Mouse (Mus musculus): ENCODE results near the gene Srsf3. TPM values are rescaled to one million over a fixed set of nuclear protein-coding genes. Genes with fewer than 3 reads are reported as not detected.

Gene Srsf3
- polyA plus RNA-seq, 2 experiments, result 123 to 269 TPM

DNA sequence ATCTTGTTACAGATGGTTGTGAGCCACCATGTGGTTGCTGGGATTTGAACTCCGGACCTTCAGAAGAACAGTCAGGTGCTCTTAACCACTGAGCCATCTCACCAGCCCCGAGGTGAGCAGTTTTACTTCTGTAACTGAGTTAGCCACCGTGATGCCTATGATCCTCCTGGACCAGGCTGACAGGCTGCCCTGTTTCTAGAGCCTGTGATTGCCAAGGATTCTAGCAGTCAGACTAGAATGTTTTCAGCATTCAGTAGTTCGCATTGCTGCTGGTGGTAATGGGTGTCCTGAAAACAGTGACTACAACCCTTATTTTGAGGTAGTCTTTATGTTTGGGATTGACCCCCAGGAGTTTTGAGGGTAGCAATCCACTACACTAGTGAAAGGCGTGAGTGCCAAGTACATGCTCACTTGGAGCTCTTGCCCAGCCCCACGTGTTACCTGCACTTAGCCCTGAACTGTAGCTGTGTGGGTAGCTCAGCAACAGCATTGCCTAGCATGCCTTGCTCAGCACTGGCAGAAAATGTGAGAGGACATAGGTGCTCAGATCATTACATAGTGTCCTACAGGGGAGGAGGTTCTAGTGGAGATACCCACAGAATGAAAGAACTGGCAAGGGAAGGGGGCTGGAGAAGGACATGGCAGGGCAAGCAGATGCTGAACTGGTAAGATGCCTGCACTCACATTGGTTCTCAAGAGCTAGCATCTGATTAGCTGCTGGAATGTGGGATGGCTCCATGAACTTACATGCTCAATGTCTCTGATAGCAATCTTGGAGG, 11.9 kb downstream of the Srsf3 start:
- TF ChIP-seq CTCF (IDR thresholded peaks at IDR 0.05; ENCODE audit: low read depth) (no peak), EP300 (IDR thresholded peaks at IDR 0.05; ENCODE audit: low read depth) (no peak)
- no peak overlapping the region for H3K9ac ChIP-seq (replicated peaks)
- H3K4me3 ChIP-seq (ENCODE audit: insufficient read depth in 1 of 2, low read depth in 2 of 2, low read length in 2 of 2), result no peak overlapping the region
- ATAC-seq (ENCODE audit: insufficient read depth) (no peak), DNase-seq (ENCODE audit: low read depth in 3 of 3, low spot score in 3 of 3) (no peak)
- 85% methylated on average over 6 of the region's 6 CpGs for WGBS (ENCODE audit: insufficient replicate concordance)
- H3K27me3 ChIP-seq (ENCODE audit: control insufficient read depth, insufficient read depth, low read length), result no peaks in the 10 kb centered on the region
- no peak overlapping the region for H3K27ac ChIP-seq
- H3K4me2 ChIP-seq (ENCODE audit: low read depth), result no peak overlapping the region
- H3K36me3 ChIP-seq (replicated peaks; ENCODE audit: control insufficient read depth, insufficient read depth, low read depth), result peaks cover 77% of the 10 kb centered on the region
- H3K9me3 ChIP-seq (ENCODE audit: control insufficient read depth, low read length), result no peaks in the 10 kb centered on the region
- peaks cover 0 to 6% of the 10 kb centered on the region in 2 experiments; a peak in 1 of 4 replicates for H3K4me1 ChIP-seq (replicated peaks; ENCODE audit: control insufficient read depth in 2 of 2, insufficient read depth in 2 of 2, low read length in 1 of 2)

GRCm38 (mm10) chr17:29044925-29045319, 12.5 kb downstream of the Srsf3 start:
- Histone ChIP-seq H3K27me3 (ENCODE audit: control insufficient read depth, insufficient read depth, low read length) (no peaks in the 10 kb centered on the region), H3K9me3 (ENCODE audit: control insufficient read depth, low read length) (no peaks in the 10 kb centered on the region), H3K9ac (replicated peaks) (no peak overlapping the region), H3K4me2 (ENCODE audit: low read depth) (no peak overlapping the region), H3K4me1 (replicated peaks; ENCODE audit: control insufficient read depth in 2 of 2, insufficient read depth in 2 of 2, low read length in 1 of 2) (peaks cover 3 to 8% of the 10 kb centered on the region in 2 experiments; a peak in 2 of 4 replicates), H3K36me3 (replicated peaks; ENCODE audit: control insufficient read depth, insufficient read depth, low read depth) (peaks cover 71% of the 10 kb centered on the region), H3K27ac (no peak overlapping the region), H3K4me3 (ENCODE audit: insufficient read depth in 1 of 2, low read depth in 2 of 2, low read length in 2 of 2) (no peak overlapping the region)
- WGBS (ENCODE audit: insufficient replicate concordance), result 88% methylated on average over 1 of the region's 1 CpGs
- DNase-seq (ENCODE audit: low read depth in 3 of 3, low spot score in 3 of 3), result no peak
- no peak for ATAC-seq (ENCODE audit: insufficient read depth)
- TF ChIP-seq EP300 (IDR thresholded peaks at IDR 0.05; ENCODE audit: low read depth) (no peak), CTCF (IDR thresholded peaks at IDR 0.05; ENCODE audit: low read depth) (peak; percentile 78)

DNA sequence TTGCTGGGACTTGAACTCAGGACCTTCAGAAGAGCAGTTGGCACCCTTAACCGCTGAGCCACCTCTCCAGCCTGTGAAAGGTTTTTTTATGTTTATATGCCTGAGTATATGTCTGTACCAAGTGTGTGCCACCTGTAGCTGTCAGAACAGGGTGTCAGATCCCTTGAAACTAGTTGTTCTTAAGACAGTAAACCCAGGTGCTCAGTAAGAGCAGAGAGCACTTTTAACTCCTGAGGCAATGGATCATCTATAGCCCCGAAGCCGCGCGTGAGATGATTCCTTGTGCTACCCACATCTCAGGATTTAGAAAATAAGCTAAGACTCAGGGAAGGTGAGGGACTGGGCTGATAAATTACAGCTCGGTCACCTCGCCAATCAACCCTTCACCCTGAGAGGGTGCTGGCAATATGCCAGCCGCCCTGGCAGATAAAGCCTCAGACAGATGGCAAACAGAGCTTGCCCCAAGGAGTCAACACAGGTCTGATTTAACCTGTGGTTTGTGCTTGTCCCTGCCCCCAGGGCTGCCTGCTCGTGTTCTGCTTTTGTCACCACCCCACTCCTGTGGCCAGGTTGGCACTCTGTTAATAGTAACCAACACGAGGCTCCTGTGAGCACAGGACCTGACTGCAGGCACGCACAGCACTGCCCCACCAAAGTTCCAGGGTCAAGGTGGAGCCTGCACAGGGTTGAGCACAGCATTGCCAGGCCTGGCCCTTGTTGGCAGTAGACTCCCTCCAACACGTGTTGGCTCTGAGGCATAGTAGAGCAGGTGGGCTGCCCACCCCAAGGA, 13.5 kb downstream of the Srsf3 start:
- Histone ChIP-seq H3K9me3 (ENCODE audit: control insufficient read depth, low read length) (no peaks in the 10 kb centered on the region), H3K4me1 (replicated peaks; ENCODE audit: control insufficient read depth in 2 of 2, insufficient read depth in 2 of 2, low read length in 1 of 2) (peaks cover 3 to 9% of the 10 kb centered on the region in 2 experiments; a peak in 2 of 4 replicates), H3K36me3 (replicated peaks; ENCODE audit: control insufficient read depth, insufficient read depth, low read depth) (peaks cover 61% of the 10 kb centered on the region), H3K27me3 (ENCODE audit: control insufficient read depth, insufficient read depth, low read length) (no peaks in the 10 kb centered on the region), H3K27ac (no peak overlapping the region), H3K9ac (replicated peaks) (no peak overlapping the region), H3K4me2 (ENCODE audit: low read depth) (no peak overlapping the region), H3K4me3 (ENCODE audit: insufficient read depth in 1 of 2, low read depth in 2 of 2, low read length in 2 of 2) (no peak overlapping the region)
- no peak for DNase-seq (ENCODE audit: low read depth in 3 of 3, low spot score in 3 of 3)
- TF ChIP-seq CTCF (IDR thresholded peaks at IDR 0.05; ENCODE audit: low read depth), result no peak
- TF ChIP-seq EP300 (IDR thresholded peaks at IDR 0.05; ENCODE audit: low read depth), result no peak
- 61% methylated on average over 12 of the region's 12 CpGs for WGBS (ENCODE audit: insufficient replicate concordance)
- ATAC-seq (ENCODE audit: insufficient read depth), result no peak

DNA sequence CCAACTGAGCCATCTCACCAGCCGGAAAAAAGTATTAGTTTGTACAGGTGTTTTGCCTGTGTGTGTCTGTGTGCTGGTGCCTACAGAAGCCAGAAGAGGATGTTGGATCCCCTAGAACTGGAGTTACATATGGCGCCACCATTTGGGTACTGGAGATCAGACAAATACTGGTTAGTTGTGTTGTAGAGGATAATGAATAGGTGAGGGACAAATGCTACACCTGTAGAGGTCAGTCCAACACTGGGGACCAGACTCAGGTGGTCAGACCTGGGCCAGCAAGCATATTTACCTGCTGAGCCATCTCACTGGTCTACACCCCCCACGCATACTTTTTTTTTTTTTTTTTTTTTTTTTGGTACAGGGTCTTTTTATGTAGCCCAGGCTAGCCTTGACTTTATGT, 14.4 kb downstream of the Srsf3 start:
- no peak for TF ChIP-seq EP300 (IDR thresholded peaks at IDR 0.05; ENCODE audit: low read depth)
- TF ChIP-seq CTCF (IDR thresholded peaks at IDR 0.05; ENCODE audit: low read depth), result no peak
- ATAC-seq (ENCODE audit: insufficient read depth), result no peak
- WGBS (ENCODE audit: insufficient replicate concordance), result 93% methylated on average over 3 of the region's 3 CpGs
- Histone ChIP-seq H3K27me3 (ENCODE audit: control insufficient read depth, insufficient read depth, low read length) (no peaks in the 10 kb centered on the region), H3K4me3 (ENCODE audit: insufficient read depth in 1 of 2, low read depth in 2 of 2, low read length in 2 of 2) (no peak overlapping the region), H3K9me3 (ENCODE audit: control insufficient read depth, low read length) (no peaks in the 10 kb centered on the region), H3K9ac (replicated peaks) (no peak overlapping the region), H3K4me1 (replicated peaks; ENCODE audit: control insufficient read depth in 2 of 2, insufficient read depth in 2 of 2, low read length in 1 of 2) (peaks cover 3 to 9% of the 10 kb centered on the region in 2 experiments; a peak in 2 of 4 replicates), H3K27ac (no peak overlapping the region), H3K36me3 (replicated peaks; ENCODE audit: control insufficient read depth, insufficient read depth, low read depth) (peaks cover 56% of the 10 kb centered on the region), H3K4me2 (ENCODE audit: low read depth) (no peak overlapping the region)
- no peak for DNase-seq (ENCODE audit: low read depth in 3 of 3, low spot score in 3 of 3)

Measured in liver, embryonic 14.5 days (tissue).